Mouse (Mus musculus): Measurements from ENCODE around the gene Fam117b.

GRCm38 (mm10) chr1:59918075-59918474 is 5.3 kb downstream of the Fam117b start:
- no peak for TF ChIP-seq CTCF (IDR thresholded peaks at IDR 0.05)
- no peak for TF ChIP-seq EP300 (IDR thresholded peaks at IDR 0.05; ENCODE audit: insufficient read depth, low read depth, low read length)
